Mouse (Mus musculus): ENCODE measurements at regions not wholly inside any gene's neighbourhood (a gene's known extent, or its start where the extent isn't known, plus 50 kb on each side); places are given as distances from the start of the nearest gene placed in this dataset.

DNA sequence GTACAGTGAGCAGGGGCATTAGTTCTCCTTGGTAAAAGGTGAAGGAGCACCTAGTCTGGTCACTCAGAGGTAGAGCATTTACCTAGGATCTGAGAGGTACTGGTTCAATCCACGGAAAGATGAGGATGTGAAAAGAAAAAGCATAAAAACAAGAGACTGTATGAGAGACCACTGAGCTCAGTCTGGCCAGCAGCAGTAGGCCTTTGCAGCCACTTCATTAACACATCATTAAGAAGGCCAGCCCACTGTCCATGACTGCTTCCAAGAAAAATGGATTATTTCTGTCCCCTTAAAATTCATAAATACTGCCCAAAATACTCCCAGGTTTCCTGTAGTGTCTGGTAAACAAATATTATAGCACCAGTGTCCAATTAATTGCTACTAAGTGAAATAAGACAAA lies 499.3 kb upstream of the 4930578C19Rik start:
- Histone ChIP-seq H3K27ac (ENCODE audit: low read length) (no peak overlapping the region), H3K9me3 (replicated peaks; ENCODE audit: control insufficient read depth, low read length) (no peaks in the 10 kb centered on the region), H3K27me3 (ENCODE audit: control insufficient read depth, insufficient read depth, low read length) (no peaks in the 10 kb centered on the region), H3K4me1 (ENCODE audit: control insufficient read depth, insufficient read depth, low read length) (no peaks in the 10 kb centered on the region), H3K9ac (ENCODE audit: low read length) (no peak overlapping the region), H3K4me2 (ENCODE audit: low read depth, low read length) (no peak overlapping the region), H3K4me3 (replicated peaks; ENCODE audit: low read length) (no peak overlapping the region), H3K36me3 (ENCODE audit: control insufficient read depth, insufficient read depth, low read length) (no peaks in the 10 kb centered on the region)
- 86% methylated on average over 1 of the region's 1 CpGs for WGBS
- no peak for ATAC-seq (ENCODE audit: insufficient read depth, low FRiP score)

DNA sequence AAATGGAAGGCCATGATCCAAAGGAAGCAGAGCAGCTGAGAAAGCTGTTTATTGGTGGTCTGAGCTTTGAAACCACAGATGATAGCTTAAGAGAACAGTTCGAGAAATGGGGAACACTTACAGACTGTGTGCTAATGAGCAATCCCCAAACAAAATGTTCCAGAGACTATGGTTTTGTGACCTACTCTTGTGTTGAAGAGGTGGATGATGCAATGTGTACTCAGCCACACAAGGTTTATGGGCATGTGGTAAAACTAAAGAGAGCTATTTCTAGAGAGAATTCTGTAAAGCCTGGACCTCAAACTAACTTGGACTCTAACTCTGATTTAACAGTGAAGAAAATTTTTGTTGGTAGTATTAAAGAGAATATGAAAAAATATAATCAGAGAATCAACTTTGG lies 481.4 kb upstream of the 4930578C19Rik start:
- no peak for ATAC-seq (ENCODE audit: insufficient read depth, low FRiP score)
- Histone ChIP-seq H3K4me3 (replicated peaks; ENCODE audit: low read length) (no peak overlapping the region), H3K27me3 (ENCODE audit: control insufficient read depth, insufficient read depth, low read length) (no peaks in the 10 kb centered on the region), H3K27ac (ENCODE audit: low read length) (no peak overlapping the region), H3K4me1 (ENCODE audit: control insufficient read depth, insufficient read depth, low read length) (no peaks in the 10 kb centered on the region), H3K9ac (ENCODE audit: low read length) (no peak overlapping the region), H3K9me3 (replicated peaks; ENCODE audit: control insufficient read depth, low read length) (no peaks in the 10 kb centered on the region), H3K36me3 (ENCODE audit: control insufficient read depth, insufficient read depth, low read length) (no peaks in the 10 kb centered on the region), H3K4me2 (ENCODE audit: low read depth, low read length) (no peak overlapping the region)
- 73% methylated on average over 1 of the region's 1 CpGs for WGBS

DNA sequence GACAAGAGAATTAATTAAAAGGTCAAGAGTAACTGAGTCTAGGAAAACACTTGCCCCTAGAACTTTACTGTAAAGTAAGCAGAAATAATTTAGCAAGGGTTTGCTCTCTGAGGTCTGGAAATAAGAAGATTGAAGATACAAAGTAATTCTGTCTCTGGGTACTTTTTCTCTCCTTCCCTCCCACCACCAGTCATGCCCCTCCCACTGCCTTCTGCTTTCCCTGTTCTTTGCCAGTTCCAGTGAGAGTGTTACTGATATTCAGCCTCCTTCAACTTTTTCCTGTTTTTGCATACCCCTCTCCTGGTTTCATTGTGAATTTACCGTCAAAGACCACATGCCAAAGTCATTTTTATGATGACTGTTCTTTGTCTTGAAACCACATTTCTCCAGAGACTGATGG lies 472.1 kb upstream of the 4930578C19Rik start:
- no peak overlapping the region for H3K4me3 ChIP-seq (replicated peaks; ENCODE audit: low read length)
- no peaks in the 10 kb centered on the region for H3K36me3 ChIP-seq (ENCODE audit: control insufficient read depth, insufficient read depth, low read length)
- H3K4me2 ChIP-seq (ENCODE audit: low read depth, low read length): no peak overlapping the region
- H3K9ac ChIP-seq (ENCODE audit: low read length): no peak overlapping the region
- no peak for ATAC-seq (ENCODE audit: insufficient read depth, low FRiP score)
- 53% methylated on average over 1 of the region's 1 CpGs for WGBS
- no peaks in the 10 kb centered on the region for H3K4me1 ChIP-seq (ENCODE audit: control insufficient read depth, insufficient read depth, low read length)
- no peaks in the 10 kb centered on the region for H3K9me3 ChIP-seq (replicated peaks; ENCODE audit: control insufficient read depth, low read length)
- H3K27me3 ChIP-seq (ENCODE audit: control insufficient read depth, insufficient read depth, low read length): no peaks in the 10 kb centered on the region
- no peak overlapping the region for H3K27ac ChIP-seq (ENCODE audit: low read length)

DNA sequence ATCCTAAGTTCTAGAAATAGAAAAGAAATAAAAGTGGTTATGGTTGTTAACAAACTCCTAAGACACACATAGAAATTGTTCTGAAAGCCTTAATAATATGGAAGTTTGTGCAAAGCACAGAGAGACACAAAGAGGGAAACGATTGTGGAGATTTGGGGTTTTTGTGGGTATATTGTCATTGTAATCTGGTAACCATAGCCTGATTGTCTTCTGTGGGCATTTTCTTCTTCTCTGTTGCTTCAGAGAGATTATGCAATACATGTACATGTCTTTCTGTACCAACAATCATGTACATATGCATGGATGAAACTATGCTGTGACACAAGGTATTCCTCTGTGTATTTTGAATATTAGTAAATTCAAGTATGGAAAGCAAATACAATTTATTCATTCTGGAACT lies 461.9 kb upstream of the 4930578C19Rik start:
- no peaks in the 10 kb centered on the region for H3K4me1 ChIP-seq (ENCODE audit: control insufficient read depth, insufficient read depth, low read length)
- no peak overlapping the region for H3K9ac ChIP-seq (ENCODE audit: low read length)
- no peaks in the 10 kb centered on the region for H3K36me3 ChIP-seq (ENCODE audit: control insufficient read depth, insufficient read depth, low read length)
- 71% methylated on average over 1 of the region's 1 CpGs for WGBS
- no peaks in the 10 kb centered on the region for H3K9me3 ChIP-seq (replicated peaks; ENCODE audit: control insufficient read depth, low read length)
- no peak for ATAC-seq (ENCODE audit: insufficient read depth, low FRiP score)
- H3K4me3 ChIP-seq (replicated peaks; ENCODE audit: low read length): no peak overlapping the region
- no peak overlapping the region for H3K27ac ChIP-seq (ENCODE audit: low read length)
- H3K4me2 ChIP-seq (ENCODE audit: low read depth, low read length): no peak overlapping the region
- H3K27me3 ChIP-seq (ENCODE audit: control insufficient read depth, insufficient read depth, low read length): no peaks in the 10 kb centered on the region

DNA sequence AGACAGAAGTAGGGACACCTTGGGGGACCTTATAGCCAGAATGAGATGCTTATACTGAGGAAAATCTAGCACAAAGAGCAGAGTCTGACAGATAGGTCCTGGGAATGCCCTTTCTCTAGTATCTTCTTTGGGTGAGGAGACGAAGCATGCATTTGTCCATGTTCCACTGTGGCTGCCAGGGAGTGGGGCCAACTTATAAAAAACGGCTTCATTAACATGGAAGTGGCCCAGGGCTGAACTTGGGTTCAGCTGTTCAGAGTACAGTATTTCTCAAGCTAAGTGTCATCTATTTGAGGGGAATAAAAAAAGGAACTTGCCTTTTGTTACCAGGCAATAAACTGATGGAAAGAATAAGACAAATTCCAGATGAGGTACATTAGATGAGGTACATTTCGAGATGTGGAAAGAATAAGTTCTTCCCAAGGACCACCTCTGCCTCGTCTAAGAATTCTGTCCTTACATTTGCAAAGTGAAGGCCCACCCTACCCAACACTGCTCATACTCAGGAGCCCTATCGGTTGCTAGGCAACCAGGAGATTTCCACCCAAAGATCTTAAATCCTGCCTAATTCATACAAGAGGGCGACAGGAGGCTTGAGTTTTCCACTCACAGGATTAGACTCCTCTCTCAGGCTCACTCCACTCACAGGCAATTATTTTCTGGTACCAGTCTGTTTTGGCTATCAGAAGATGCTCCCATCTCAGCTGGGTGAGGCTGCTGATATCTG lies 460.3 kb upstream of the 4930578C19Rik start:
- no peaks in the 10 kb centered on the region for H3K4me1 ChIP-seq (ENCODE audit: control insufficient read depth, insufficient read depth, low read length)
- H3K4me3 ChIP-seq (replicated peaks; ENCODE audit: low read length): no peak overlapping the region
- no peak overlapping the region for H3K27ac ChIP-seq (ENCODE audit: low read length)
- 63% methylated on average over 6 of the region's 6 CpGs for WGBS
- no peak for ATAC-seq (ENCODE audit: insufficient read depth, low FRiP score)
- H3K9ac ChIP-seq (ENCODE audit: low read length): no peak overlapping the region
- no peaks in the 10 kb centered on the region for H3K27me3 ChIP-seq (ENCODE audit: control insufficient read depth, insufficient read depth, low read length)
- H3K36me3 ChIP-seq (ENCODE audit: control insufficient read depth, insufficient read depth, low read length): no peaks in the 10 kb centered on the region
- no peaks in the 10 kb centered on the region for H3K9me3 ChIP-seq (replicated peaks; ENCODE audit: control insufficient read depth, low read length)
- no peak overlapping the region for H3K4me2 ChIP-seq (ENCODE audit: low read depth, low read length)

DNA sequence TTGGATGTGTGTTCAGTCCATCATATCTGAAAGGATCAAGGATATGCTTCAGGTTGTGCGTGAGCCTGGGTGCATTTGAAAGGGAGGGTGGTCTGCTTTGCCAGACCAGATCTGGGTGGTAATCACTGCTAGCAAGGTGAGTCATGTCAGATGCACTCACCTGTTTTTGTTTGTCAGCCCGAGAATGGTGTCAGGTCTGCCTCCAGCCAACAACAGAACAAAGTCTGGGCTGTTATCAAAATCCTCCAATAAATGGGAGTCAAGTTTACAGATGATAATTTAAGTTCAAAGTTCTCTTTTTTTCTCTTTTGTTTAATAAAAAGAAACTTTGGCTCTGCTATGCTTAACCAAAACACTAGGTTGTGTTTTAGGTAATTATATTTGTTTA lies 421.6 kb upstream of the 4930578C19Rik start:
- H3K4me1 ChIP-seq (ENCODE audit: control insufficient read depth, insufficient read depth, low read length): no peaks in the 10 kb centered on the region
- H3K27me3 ChIP-seq (ENCODE audit: control insufficient read depth, insufficient read depth, low read length): no peaks in the 10 kb centered on the region
- no peak overlapping the region for H3K4me2 ChIP-seq (ENCODE audit: low read depth, low read length)
- 62% methylated on average over 2 of the region's 2 CpGs for WGBS
- ATAC-seq (ENCODE audit: insufficient read depth, low FRiP score): no peak
- H3K9me3 ChIP-seq (replicated peaks; ENCODE audit: control insufficient read depth, low read length): no peaks in the 10 kb centered on the region
- no peak overlapping the region for H3K4me3 ChIP-seq (replicated peaks; ENCODE audit: low read length)
- no peak overlapping the region for H3K9ac ChIP-seq (ENCODE audit: low read length)
- H3K27ac ChIP-seq (ENCODE audit: low read length): no peak overlapping the region
- H3K36me3 ChIP-seq (ENCODE audit: control insufficient read depth, insufficient read depth, low read length): no peaks in the 10 kb centered on the region

DNA sequence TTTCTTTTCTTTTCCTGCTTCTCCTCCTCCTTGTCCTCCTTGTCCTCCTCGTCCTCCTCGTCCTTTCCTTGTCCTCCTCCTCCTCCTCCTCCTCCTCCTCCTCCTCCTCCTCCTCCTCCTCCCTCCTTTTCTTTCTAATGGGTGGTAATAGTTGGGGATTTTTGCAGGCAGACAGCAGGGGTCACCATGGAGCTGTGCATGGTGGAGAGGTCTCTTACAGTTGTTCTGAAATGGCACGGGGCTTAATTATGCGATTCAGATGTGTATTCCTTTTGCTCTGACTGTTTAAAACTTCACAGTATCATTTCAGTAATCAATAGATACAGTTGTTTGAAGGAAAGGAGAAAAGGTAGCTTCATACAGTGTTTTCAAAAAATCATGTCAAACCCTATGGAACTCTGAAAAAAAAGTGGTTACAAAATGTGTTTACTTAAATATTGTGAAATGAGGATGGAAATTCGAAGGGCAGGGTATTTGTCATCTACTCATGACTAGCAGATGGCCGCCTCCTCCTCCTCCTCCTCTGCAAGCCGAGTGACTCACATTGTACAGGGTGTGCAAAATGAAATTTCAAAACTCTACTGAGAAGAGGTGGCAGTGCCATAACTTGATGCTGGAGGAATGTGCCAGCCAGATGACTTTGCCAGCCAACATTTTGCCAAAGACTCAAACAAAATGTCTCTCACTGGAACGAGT lies 421.0 kb upstream of the 4930578C19Rik start:
- no peaks in the 10 kb centered on the region for H3K9me3 ChIP-seq (replicated peaks; ENCODE audit: control insufficient read depth, low read length)
- WGBS: 46% methylated on average over 8 of the region's 8 CpGs
- no peak for ATAC-seq (ENCODE audit: insufficient read depth, low FRiP score)

DNA sequence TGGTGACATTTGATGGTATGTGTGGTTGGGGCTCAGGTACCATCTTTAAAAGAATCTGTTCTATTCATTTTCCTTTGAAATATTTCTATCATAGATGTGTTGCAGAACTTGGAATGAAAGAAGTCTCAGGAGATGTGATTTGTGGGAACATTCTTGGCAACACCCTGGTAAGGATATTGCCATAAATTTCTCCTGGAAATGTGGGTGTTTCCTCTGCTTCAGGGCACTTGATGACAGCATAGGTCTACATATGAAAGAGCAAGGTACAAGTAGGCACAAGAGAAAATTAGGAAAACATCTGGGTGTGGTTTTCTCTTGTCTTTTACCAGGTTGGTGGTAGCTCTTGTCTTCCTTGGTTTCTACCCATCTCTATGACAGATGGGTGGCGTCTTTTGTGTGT lies 414.5 kb upstream of the 4930578C19Rik start:
- Histone ChIP-seq H3K9me3 (replicated peaks; ENCODE audit: control insufficient read depth, low read length) (no peaks in the 10 kb centered on the region), H3K27me3 (ENCODE audit: control insufficient read depth, insufficient read depth, low read length) (no peaks in the 10 kb centered on the region), H3K4me3 (replicated peaks; ENCODE audit: low read length) (no peak overlapping the region), H3K27ac (ENCODE audit: low read length) (no peak overlapping the region), H3K4me1 (ENCODE audit: control insufficient read depth, insufficient read depth, low read length) (no peaks in the 10 kb centered on the region), H3K4me2 (ENCODE audit: low read depth, low read length) (no peak overlapping the region), H3K36me3 (ENCODE audit: control insufficient read depth, insufficient read depth, low read length) (no peaks in the 10 kb centered on the region), H3K9ac (ENCODE audit: low read length) (no peak overlapping the region)
- 86% methylated on average over 1 of the region's 1 CpGs for WGBS
- ATAC-seq (ENCODE audit: insufficient read depth, low FRiP score): no peak

More for the DNA sequence above, 421.0 kb upstream of the 4930578C19Rik start:
- H3K9ac ChIP-seq (ENCODE audit: low read length): no peak overlapping the region
- no peak overlapping the region for H3K4me2 ChIP-seq (ENCODE audit: low read depth, low read length)
- H3K36me3 ChIP-seq (ENCODE audit: control insufficient read depth, insufficient read depth, low read length): no peaks in the 10 kb centered on the region
- no peak overlapping the region for H3K4me3 ChIP-seq (replicated peaks; ENCODE audit: low read length)
- no peaks in the 10 kb centered on the region for H3K4me1 ChIP-seq (ENCODE audit: control insufficient read depth, insufficient read depth, low read length)
- no peak overlapping the region for H3K27ac ChIP-seq (ENCODE audit: low read length)
- H3K27me3 ChIP-seq (ENCODE audit: control insufficient read depth, insufficient read depth, low read length): no peaks in the 10 kb centered on the region

DNA sequence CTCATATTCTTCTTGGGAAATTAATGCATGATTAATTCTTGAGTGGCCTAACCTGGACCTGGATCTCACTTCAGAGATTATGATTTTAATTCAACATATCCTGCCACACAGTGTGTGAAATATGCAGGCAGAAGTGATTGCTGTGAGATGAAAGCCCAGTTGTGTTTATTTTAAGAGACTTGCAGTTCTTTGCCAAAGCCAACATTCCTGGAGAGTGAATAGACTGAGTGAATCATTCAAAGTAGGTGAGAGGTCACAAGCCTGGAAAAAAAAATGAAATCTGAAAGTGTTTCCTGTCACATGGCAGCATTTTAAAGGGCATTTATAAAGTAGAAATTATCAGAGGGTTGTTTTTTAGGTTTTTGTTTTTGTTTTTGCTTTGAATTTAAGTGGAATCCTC lies 412.9 kb upstream of the 4930578C19Rik start:
- Histone ChIP-seq H3K27me3 (ENCODE audit: control insufficient read depth, insufficient read depth, low read length) (no peaks in the 10 kb centered on the region), H3K36me3 (ENCODE audit: control insufficient read depth, insufficient read depth, low read length) (no peaks in the 10 kb centered on the region), H3K9ac (ENCODE audit: low read length) (no peak overlapping the region), H3K4me1 (ENCODE audit: control insufficient read depth, insufficient read depth, low read length) (no peaks in the 10 kb centered on the region), H3K27ac (ENCODE audit: low read length) (no peak overlapping the region), H3K4me3 (replicated peaks; ENCODE audit: low read length) (no peak overlapping the region), H3K9me3 (replicated peaks; ENCODE audit: control insufficient read depth, low read length) (no peaks in the 10 kb centered on the region), H3K4me2 (ENCODE audit: low read depth, low read length) (no peak overlapping the region)
- ATAC-seq (ENCODE audit: insufficient read depth, low FRiP score): peak; percentile 64; the same call in 1 of the 2 replicates

All from stomach, embryonic 16.5 days (tissue).